Mouse (Mus musculus) liver, embryonic 12.5 days (tissue): Measurements from ENCODE around the gene Slc1a5. TPM values are rescaled to one million over a fixed set of nuclear protein-coding genes. Genes with fewer than 3 reads are reported as not detected.

Experiments
- ATAC-seq: fragments of 200-750 bp; cut with Nextera tagmentation; 2 replicates; pipeline ENCODE4 v1.8.0; 2017; ENCODE audit warnings: moderate number of reproducible peaks, mild to moderate bottlenecking, moderate library complexity
- H3K27ac ChIP-seq: fragments of 300-500 bp; sonication (generic); 2 replicates; pipeline ENCODE4 v1.5.1; 2016; ENCODE audit warnings: mild to moderate bottlenecking
- H3K27me3 ChIP-seq: fragments of 300-500 bp; sonication (generic); replicated peaks from 2 replicates; pipeline ENCODE4 v1.6.1; 2016; ENCODE audit warnings: mild to moderate bottlenecking, moderate library complexity
- H3K36me3 ChIP-seq: fragments of 300-500 bp; sonication (generic); 2 replicates; pipeline ENCODE4 v1.6.1; 2016; ENCODE audit warnings: mild to moderate bottlenecking, moderate library complexity
- H3K4me1 ChIP-seq: fragments of 300-500 bp; sonication (generic); 2 replicates; pipeline ENCODE4 v1.6.1; 2016
- H3K4me2 ChIP-seq: fragments of 300-500 bp; sonication (generic); 2 replicates; pipeline ENCODE4 v1.6.1; 2016; ENCODE audit warnings: mild to moderate bottlenecking, moderate library complexity
- H3K4me3 ChIP-seq: fragments of 300-500 bp; sonication (generic); 2 replicates; pipeline ENCODE4 v1.5.1; 2016; ENCODE audit warnings: mild to moderate bottlenecking, moderate library complexity
- H3K9ac ChIP-seq: fragments of 300-500 bp; sonication (generic); 2 replicates; pipeline ENCODE4 v1.6.1; 2016; ENCODE audit warnings: mild to moderate bottlenecking, moderate library complexity
- H3K9me3 ChIP-seq: fragments of 300-500 bp; sonication (generic); replicated peaks from 2 replicates; pipeline ENCODE4 v1.6.1; 2016; ENCODE audit warnings: mild to moderate bottlenecking, moderate library complexity
- WGBS: fragments of 180-500 bp; shearing (Covaris S2); methylation state at CpG from one replicate; pipeline ENCODE4 v1.1.7; 2016; ENCODE audit not compliant: insufficient replicate concordance; 5-methylcytosine and 5-hydroxymethylcytosine counted together
- polyA plus RNA-seq: library from polyadenylated mRNA; unstranded; fragments of >200 nt; fragmentation: Nextera tagmentation; extraction: Ambion mirVana; gene quantifications from 2 replicates; pipeline ENCODE4 v1.2.1, GENCODE M21; 2016

The Slc1a5 gene
- polyA plus RNA-seq, 1 experiment from 2014 or later, result 127 TPM

DNA sequence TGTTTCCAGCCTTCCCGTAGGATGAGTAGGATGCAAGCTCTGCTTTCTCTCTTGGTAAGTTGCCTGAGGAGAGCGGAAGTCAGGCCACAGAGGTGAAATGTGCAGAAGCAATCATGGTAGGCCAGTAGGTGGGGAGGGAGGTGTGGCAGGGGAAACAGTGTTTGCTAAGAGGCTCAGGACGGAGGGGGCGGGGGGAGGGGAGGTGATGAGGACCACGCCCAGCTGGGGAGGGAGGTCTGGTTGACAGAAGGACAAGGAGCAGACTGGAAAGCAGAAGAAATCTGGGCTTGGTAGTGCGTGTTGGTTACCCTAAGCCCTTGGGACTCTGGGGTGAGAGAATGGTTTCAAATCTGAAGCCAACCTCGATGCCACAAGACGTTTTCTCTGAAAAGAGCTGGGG lies 20.8 kb upstream of the Slc1a5 start:
- Histone ChIP-seq H3K27me3 (peaks cover 2% of the 10 kb centered on the region; the same call in 1 of the 2 replicates), H3K9ac (no peak overlapping the region), H3K36me3 (no peaks in the 10 kb centered on the region), H3K27ac (no peak overlapping the region), H3K4me1 (peaks cover 20% of the 10 kb centered on the region), H3K4me3 (no peak overlapping the region), H3K9me3 (no peaks in the 10 kb centered on the region), H3K4me2 (no peak overlapping the region)
- WGBS, result 18% methylated on average over 8 of the region's 8 CpGs
- no peak for ATAC-seq

DNA sequence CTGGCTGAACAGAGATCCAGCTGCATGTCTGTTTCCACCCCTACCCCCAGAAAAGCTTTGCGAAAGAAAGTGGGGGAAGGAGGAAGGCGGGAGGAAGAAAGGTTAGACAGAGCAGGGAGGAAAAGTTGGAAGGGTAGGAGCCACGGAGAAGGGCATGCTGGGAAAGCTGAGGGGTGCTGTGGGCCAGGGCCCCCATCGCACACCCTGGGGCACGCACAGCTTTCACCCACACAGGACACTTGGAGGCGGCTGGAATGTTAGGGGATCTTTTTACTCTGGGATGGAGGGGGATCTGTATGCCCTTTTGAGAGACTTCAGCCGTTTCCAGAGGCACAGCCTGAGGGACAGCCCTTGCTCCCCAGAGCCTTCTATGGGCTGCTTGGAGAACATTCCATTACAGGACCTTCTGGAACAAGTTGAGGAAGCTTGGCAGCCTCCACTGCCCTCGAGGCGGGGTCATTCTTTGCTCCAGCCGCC lies 20.1 kb upstream of the Slc1a5 start:
- 46% methylated on average over 10 of the region's 10 CpGs for WGBS
- Histone ChIP-seq H3K27ac (no peak overlapping the region), H3K4me1 (peaks cover 12% of the 10 kb centered on the region), H3K36me3 (no peaks in the 10 kb centered on the region), H3K27me3 (peaks cover 3% of the 10 kb centered on the region; the same call in 1 of the 2 replicates), H3K4me3 (no peak overlapping the region), H3K4me2 (no peak overlapping the region), H3K9me3 (no peaks in the 10 kb centered on the region), H3K9ac (no peak overlapping the region)
- ATAC-seq, result no peak

DNA sequence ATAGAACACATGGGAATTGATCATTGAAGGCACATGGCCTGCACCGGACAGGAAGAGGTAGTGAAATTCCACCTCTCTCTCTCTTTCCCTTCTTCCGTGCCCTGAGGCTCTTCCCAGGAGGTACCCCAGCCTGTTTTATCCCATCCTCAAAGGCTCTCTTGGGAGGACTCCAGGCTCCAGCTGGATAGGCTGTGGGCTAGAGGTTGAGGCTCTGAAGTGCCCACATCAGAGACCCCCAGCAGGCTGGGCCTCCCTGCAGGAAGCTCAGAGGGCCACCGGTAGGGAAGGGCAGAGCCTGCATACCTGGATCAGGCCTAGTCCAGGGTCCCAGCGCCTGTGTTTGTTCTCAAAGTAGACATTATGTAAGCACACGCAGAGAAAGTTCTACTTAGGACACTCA lies 19.5 kb upstream of the Slc1a5 start:
- no peak overlapping the region for H3K27ac ChIP-seq
- H3K9ac ChIP-seq, result no peak overlapping the region
- peaks cover 12% of the 10 kb centered on the region for H3K4me1 ChIP-seq
- H3K4me2 ChIP-seq, result no peak overlapping the region
- no peaks in the 10 kb centered on the region for H3K36me3 ChIP-seq
- 50% methylated on average over 5 of the region's 5 CpGs for WGBS
- no peaks in the 10 kb centered on the region for H3K9me3 ChIP-seq
- ATAC-seq, result no peak
- peaks cover 3% of the 10 kb centered on the region; the same call in 1 of the 2 replicates for H3K27me3 ChIP-seq
- no peak overlapping the region for H3K4me3 ChIP-seq

DNA sequence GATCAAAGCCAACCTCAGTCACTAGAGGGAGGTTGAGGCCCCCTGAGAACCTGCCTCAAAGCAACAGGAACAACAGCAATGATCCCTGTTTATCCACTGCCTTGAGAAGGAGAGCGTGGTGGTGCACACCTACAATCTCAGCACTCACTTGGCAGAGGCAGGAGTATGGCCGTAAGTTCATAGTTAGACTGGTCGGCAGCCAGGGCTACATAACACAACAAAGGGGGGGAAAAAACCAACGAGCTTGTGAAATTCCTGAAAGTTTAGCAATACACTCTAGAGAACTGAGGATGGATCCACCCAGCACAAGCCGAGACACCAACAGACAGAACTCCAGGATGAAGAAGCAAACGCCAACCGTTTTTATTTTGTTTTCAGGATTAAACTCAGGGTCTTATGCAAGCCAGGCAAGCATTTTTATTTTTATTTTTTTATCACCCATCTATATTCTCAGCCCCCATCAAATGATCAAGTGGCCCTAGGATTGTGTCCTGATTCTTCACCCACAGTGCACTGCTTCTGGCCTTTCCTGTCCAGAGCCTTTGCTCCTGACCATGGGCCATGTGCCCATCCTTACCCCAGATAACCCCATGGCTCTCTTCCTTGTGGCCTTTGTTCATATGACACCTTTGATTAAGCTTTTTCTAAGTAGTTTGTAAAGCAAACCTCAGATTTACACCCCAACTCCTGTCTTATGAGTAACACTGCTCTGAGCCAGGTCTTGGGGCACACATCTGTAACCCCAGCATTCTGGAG lies 17.5 kb upstream of the Slc1a5 start:
- Histone ChIP-seq H3K36me3 (no peaks in the 10 kb centered on the region), H3K9ac (no peak overlapping the region), H3K4me2 (no peak overlapping the region), H3K4me1 (peaks cover 8% of the 10 kb centered on the region), H3K27me3 (peaks cover 3% of the 10 kb centered on the region; the same call in 1 of the 2 replicates), H3K9me3 (no peaks in the 10 kb centered on the region), H3K4me3 (no peak overlapping the region), H3K27ac (no peak overlapping the region)
- 77% methylated on average over 7 of the region's 7 CpGs for WGBS
- no peak for ATAC-seq

DNA sequence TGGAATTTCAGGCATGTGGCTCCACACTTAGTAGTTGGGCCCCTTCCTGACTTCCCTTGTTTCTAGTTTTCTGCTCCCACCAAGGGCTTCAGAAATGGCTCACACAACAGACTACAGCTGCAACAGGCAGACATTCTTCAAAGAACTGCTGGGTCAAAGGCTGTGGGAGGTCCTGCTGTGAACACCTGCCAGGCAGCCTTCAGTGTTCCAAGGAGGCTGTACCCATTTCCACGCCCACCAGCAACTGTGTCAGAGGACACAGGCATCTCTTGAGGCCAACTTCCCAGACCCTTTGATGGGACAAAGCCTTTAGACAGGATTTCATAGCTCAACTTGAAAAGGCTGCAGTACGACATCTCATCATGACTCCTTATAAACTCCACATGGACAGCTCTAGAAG lies 14.7 kb upstream of the Slc1a5 start:
- no peak for ATAC-seq
- WGBS, result 66% methylated on average over 2 of the region's 2 CpGs
- Histone ChIP-seq H3K9ac (no peak overlapping the region), H3K4me2 (no peak overlapping the region), H3K4me1 (no peaks in the 10 kb centered on the region), H3K36me3 (no peaks in the 10 kb centered on the region), H3K27ac (no peak overlapping the region), H3K27me3 (0 out of 2 replicates have a peak, but pooled peaks cover 3% of the 10 kb centered on the region), H3K9me3 (peaks cover 5% of the 10 kb centered on the region), H3K4me3 (no peak overlapping the region)

DNA sequence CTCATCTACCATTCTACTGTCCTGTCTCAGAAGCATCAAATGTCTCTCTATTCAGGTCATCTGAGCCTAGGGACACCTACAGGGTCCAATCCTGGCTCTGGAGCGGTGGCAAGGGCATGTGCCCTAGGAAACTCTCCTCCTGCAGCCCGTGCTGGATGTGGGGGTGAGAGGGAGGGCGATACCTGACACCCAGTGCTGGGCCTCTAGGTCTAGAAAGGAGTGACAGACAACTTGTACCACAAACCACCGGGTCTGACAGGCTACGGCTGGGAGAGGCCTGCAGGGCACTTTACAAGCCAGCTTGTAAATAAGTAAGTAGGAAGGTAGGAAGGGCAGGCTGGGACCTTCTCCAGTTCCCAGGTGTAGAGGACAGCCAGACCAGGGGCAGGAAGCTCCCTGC lies 5.3 kb upstream of the Slc1a5 start:
- no peaks in the 10 kb centered on the region for H3K27me3 ChIP-seq
- no peak overlapping the region for H3K9ac ChIP-seq
- no peaks in the 10 kb centered on the region for H3K36me3 ChIP-seq
- no peak overlapping the region for H3K27ac ChIP-seq
- no peak for ATAC-seq
- H3K9me3 ChIP-seq, result peaks cover 8% of the 10 kb centered on the region; the same call in 1 of the 2 replicates
- WGBS, result 38% methylated on average over 5 of the region's 5 CpGs
- H3K4me1 ChIP-seq, result peaks cover 11% of the 10 kb centered on the region
- no peak overlapping the region for H3K4me2 ChIP-seq
- no peak overlapping the region for H3K4me3 ChIP-seq

DNA sequence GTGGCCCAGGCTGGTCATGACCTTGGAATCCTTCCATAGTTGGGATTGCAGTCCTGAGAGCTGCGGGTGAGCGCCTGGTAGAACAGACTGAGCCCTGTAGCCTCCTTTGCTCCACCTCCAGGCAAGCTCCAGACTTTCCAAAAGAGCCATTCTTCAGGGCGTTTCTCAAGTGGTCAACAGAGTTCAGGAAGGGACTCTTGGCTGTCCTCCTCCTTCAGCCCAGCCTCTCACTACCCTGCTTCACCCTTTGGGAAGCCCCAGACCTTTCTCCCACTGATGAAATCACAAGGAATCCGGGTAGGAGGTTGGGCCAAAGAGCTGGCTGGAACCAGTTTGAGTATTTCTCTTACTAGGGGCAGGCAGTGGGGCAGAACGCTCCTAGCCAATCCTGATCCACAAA lies 1.1 kb upstream of the Slc1a5 start:
- ATAC-seq, result no peak
- Histone ChIP-seq H3K4me1 (peaks cover 36% of the 10 kb centered on the region), H3K9me3 (no peaks in the 10 kb centered on the region), H3K9ac (no peak overlapping the region), H3K4me3 (no peak overlapping the region), H3K36me3 (peaks cover 16% of the 10 kb centered on the region), H3K27ac (peak overlapping the region; percentile 22), H3K27me3 (no peaks in the 10 kb centered on the region), H3K4me2 (no peak overlapping the region)
- WGBS, result 60% methylated on average over 5 of the region's 5 CpGs

DNA sequence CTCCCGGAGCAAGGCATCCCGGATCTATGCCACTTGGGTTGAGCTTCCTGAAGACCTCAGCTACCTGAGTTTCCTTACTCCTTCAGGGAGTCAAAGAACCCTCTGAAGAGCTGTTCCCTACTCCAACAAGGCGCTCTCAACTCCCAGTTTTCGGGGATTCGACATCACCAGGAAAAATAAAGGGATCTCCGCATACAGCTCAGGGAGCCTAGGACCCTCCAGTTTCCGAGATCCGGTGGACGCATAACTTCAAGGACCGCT lies 345 bp downstream of the Slc1a5 start:
- H3K27ac ChIP-seq, result peak overlapping the region; percentile 98
- H3K9ac ChIP-seq, result peak overlapping the region; percentile 98
- H3K4me3 ChIP-seq, result peak overlapping the region; percentile 99
- under 1% methylated on average over 10 of the region's 10 CpGs for WGBS
- peak overlapping the region; percentile 89 for H3K4me2 ChIP-seq
- ATAC-seq, result no peak
- peaks cover 30% of the 10 kb centered on the region for H3K36me3 ChIP-seq
- no peaks in the 10 kb centered on the region for H3K27me3 ChIP-seq
- no peaks in the 10 kb centered on the region for H3K9me3 ChIP-seq
- H3K4me1 ChIP-seq, result peaks cover 50% of the 10 kb centered on the region

DNA sequence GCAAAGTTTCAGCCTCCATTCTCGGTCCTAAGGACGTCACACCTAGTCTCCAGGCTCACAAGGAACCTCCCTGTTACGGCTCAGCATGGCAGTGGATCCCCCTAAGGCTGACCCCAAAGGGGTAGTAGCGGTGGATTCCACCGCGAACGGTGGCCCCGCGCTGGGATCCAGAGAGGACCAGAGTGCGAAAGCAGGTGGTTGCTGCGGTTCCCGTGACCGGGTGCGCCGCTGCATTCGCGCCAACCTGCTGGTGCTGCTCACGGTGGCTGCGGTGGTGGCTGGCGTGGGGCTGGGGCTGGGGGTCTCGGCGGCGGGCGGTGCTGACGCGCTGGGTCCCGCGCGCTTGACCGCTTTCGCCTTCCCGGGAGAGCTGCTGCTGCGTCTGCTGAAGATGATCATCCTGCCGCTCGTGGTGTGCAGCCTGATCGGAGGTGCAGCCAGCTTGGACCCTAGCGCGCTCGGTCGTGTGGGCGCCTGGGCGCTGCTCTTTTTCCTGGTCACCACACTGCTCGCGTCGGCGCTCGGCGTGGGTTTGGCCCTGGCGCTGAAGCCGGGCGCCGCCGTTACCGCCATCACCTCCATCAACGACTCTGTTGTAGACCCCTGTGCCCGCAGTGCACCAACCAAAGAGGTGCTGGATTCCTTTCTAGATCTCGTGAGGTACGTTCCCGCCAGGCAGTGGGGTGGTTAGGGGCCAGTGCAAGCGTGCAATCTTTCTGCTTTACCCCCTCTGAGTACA lies 845 bp downstream of the Slc1a5 start:
- Histone ChIP-seq H3K4me2 (peak overlapping the region; percentile 89), H3K4me3 (peak overlapping the region; percentile 99), H3K36me3 (peaks cover 35% of the 10 kb centered on the region), H3K9ac (peak overlapping the region; percentile 98), H3K27me3 (no peaks in the 10 kb centered on the region), H3K4me1 (peaks cover 54% of the 10 kb centered on the region), H3K27ac (peak overlapping the region; percentile 98), H3K9me3 (no peaks in the 10 kb centered on the region)
- WGBS, result 3% methylated on average over 57 of the region's 60 CpGs
- ATAC-seq, result no peak

DNA sequence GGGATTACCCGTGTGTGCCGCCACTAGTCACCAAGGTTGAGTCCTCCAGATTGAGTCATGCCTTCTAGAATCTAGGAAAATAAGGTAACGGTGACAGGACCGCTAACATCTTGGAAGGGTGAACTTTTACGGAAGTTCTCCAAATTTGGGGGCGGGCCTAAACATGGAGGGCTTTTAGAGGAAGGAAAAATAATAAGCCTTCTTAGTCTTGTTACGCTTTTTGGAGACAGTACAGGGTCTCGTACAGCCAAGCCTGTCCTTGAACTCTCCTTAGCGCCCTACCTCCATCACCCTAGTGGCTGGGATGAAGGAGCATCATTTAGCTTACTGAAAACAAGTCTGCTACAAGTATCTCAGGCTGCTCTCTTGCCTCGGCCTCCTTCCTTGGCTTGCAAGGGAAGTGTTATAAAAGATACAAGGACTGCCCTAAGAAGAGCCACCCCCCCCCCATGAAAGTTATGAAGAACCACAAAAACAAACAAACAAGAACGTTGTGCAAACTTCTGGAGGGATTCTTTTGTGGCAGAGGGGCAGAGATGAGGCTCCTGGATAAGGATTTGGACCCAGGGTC lies 1.5 kb downstream of the Slc1a5 start:
- peak overlapping the region; percentile 89 for H3K4me2 ChIP-seq
- peaks cover 56% of the 10 kb centered on the region for H3K4me1 ChIP-seq
- ATAC-seq, result no peak
- WGBS, result 1% methylated on average over 11 of the region's 11 CpGs
- H3K9me3 ChIP-seq, result no peaks in the 10 kb centered on the region
- H3K9ac ChIP-seq, result peak overlapping the region; percentile 98
- H3K27ac ChIP-seq, result peak overlapping the region; percentile 98
- no peaks in the 10 kb centered on the region for H3K27me3 ChIP-seq
- peaks cover 40% of the 10 kb centered on the region for H3K36me3 ChIP-seq
- peak overlapping the region; percentile 99 for H3K4me3 ChIP-seq

DNA sequence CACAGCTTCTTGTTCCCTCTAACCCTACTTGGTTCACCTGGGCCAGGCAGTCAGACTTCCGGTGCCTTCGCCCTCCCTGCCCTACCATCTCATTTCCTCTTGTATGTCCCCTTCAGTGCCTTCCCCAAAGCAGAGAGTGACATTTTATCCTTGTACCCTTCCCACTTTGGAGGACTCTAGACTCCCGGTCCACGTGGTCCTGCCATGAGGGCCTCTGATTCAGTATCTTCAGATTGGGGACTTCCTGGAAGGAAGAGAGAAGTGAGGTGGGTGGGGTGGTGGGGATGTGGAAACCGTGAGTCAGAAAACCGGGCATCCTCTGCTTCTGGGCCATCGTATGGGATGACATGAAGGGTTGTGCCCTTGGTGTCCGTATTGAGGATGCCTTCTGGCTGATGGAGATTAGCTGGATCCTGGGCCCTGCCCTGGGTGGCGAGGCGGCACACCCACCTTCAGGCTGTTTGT lies 2.1 kb downstream of the Slc1a5 start:
- no peaks in the 10 kb centered on the region for H3K27me3 ChIP-seq
- H3K9me3 ChIP-seq, result no peaks in the 10 kb centered on the region
- H3K9ac ChIP-seq, result peak overlapping the region; percentile 98
- peak overlapping the region; percentile 89 for H3K4me2 ChIP-seq
- H3K4me1 ChIP-seq, result peaks cover 61% of the 10 kb centered on the region
- H3K27ac ChIP-seq, result peak overlapping the region; percentile 98
- ATAC-seq, result peak; percentile 93
- H3K36me3 ChIP-seq, result peaks cover 47% of the 10 kb centered on the region
- H3K4me3 ChIP-seq, result peak overlapping the region; percentile 99
- WGBS, result 7% methylated on average over 10 of the region's 10 CpGs
